Mouse (Mus musculus): ENCODE measurements around the gene Rabggtb. TPM values are rescaled to one million over a fixed set of nuclear protein-coding genes. Genes with fewer than 3 reads are reported as not detected.

Gene Rabggtb
- 87.6 TPM for total RNA-seq (2023)

DNA sequence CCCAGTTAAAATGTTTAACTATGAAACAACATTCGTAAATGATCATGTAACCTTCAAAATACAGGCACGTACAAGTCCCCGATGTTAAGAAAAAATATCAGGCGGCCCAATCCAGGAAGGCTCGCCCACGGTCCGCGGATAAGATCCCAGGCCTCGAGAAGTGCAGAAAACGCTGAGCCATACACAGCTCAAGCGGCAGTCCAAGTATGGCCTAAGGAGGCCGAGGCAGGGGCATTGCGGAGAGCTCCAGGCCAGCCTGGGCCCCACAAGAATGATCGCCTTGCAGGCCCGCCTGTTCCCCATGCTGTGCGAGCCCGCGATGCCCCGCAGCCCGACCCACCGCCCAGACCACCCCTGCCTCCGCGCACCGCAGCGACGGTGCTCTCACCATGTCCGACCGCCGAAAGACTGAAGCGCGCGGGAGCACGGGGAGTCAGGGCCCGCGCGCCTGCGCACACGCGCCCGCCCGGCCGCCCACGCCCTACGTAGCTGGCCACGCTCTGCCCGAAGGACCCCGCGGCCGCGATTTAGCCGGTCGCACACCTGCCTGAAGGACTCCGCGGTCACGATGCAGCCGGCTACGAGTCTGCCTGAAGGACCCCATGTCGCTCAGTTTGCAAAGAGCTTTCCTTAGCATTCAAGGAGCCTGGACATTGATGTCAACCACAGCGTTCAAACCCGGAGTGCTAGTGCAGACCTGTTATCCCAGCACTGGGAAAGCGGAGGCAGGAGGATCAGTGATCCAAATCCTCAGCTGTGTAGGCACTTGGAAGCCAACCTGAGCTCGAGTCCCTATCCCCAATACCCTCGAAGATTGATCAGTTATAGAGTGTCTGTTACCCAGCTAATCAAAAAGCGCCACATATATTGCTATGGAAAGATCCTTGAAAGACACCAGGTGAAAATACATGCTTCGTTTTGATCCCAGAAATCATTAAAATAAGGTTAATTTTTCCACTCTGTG, at the start of gene Rabggtb:
Rabggtb (minus strand) TSS at position 464 of the 964 bp plus-strand sequence.

DNA sequence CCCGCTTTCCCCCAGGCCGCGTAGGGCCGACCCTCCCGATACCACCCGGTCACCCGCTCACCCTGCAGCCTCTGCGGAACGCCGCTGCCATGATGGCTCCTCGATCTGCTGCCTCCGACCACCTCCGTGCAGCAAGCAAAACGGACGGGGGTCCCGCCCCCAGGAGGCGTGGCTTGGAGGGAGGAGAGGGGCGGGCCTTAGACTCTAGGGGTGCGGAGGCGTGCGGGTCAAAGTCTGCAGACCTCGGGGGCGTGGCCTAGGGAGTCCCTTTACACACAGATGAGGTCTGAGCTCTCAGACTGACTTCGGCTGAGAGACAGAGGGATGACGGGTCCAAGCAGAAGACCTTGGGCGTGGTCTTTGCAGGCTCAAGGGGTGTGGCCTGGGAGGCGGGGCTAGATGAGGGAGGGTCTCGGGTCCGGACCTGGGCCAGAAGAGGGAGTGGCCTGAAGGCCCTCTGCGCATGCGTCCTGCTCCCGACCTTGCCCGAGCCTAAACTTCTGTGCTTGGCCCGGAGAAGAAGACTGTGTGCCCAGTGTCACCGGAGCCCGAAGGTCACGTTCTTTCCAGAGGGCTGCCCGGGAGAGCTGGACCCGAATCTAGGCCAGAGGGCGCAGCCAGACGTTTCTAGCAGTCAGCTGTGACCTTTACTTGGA, 31.7 kb upstream of the Rabggtb start, which contains the start of gene Acadm:
Acadm (minus strand) TSS at position 298 of the 656 bp plus-strand sequence.

DNA sequence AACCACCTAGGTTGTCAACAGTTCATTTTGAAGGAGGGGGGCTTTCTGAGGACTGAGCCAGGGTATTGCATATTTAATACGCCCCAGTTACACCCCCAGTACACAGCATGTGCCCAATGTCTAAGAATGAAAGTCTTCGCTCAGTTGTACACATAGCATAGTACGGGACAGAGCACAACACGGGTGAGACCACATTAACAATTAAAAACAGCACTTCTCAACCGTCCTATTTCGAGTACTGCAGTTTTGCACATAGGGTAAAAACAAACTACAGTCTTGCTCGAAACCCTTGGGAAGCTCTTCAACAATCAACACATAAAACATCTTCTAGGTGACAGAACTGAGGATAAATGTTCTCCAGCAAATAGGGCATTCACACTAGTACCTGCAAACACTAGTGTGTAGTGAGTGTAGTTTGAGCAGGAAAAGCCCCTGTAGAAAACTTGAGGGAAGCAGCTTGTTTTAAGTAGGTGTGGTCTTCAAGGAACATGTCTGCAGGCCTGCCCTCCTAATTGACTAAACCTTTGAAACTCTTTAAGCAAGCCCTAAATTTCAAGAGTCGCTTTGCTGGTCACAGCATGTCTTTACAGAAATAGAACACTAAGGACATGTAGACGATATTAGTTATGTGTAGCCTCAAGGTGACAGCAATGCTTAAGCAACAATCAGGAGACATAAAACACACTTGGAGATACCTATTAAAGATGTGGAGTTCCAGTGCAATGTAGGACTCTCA, 6.5 kb downstream of the Rabggtb start, which contains the start of gene Msh4:
Msh4 (minus strand) TSS at position 3 of the 736 bp plus-strand sequence.

Other genes with a start within 250 kb of the Rabggtb start
- gene St6galnac3, start 187.8 kb downstream of the Rabggtb start, total RNA-seq (2023) = 5.5 TPM
- gene Asb17, start 68.8 kb downstream of the Rabggtb start, total RNA-seq (2023) = not detected
- gene Msh4, start 6.9 kb downstream of the Rabggtb start, total RNA-seq (2023) = 0.18 TPM
- 51.2 TPM for gene Acadm, start 31.6 kb upstream of the Rabggtb start, total RNA-seq (2023)
- gene Slc44a5, start 60.4 kb upstream of the Rabggtb start, total RNA-seq (2023) = not detected